16 mouse cellular contexts compared by ENCODE assay signal in the genomic region with DNA sequence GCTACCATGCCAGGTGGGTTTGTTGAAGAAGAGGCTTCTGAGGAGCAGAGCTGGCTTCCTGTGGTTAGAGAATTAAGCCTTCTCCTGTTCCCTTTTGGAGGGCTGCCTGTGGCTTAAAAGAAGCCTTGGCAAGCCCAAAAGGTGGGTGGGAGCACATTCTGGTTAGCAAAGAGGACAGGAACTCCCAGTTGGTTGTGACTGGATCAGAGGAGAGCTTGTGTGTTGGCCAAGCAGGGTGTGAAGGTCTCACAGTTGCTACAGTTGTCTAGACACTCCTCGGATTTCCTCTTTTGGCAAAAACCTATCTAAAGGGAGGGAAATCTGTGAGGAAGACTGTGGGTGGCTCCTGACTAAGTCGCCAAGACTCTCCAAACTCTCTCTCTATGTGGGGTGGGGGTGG. TPM values are rescaled to one million over a fixed set of nuclear protein-coding genes. Genes with fewer than 3 reads are reported as not detected.
DNase-seq lines count a peak whose midpoint lies in the region; ATAC-seq lines count a peak whose summit lies in the region.
"Had no signal": no experiment of that assay in that cellular context is flagged by ENCODE, and none has a peak within 500 bp of the region (broad histone marks: within the 10 kb centered on the region; RNA-seq: fewer than 3 reads in every experiment).

No protein-coding gene starts in this region.

- ATAC-seq in megakaryocyte progenitor cell, adult 5-6 weeks (replicated peaks; ENCODE audit: poor library complexity), result peak; percentile 26
- ATAC-seq: CD4-positive, CD25-positive, alpha-beta regulatory T cell, adult 4 months; forebrain, embryonic 14.5 days had no signal

- DNase-seq in lung, postnatal 10 days, result peak; percentile 10
- no peak for DNase-seq in lung, postnatal 14 days
- DNase-seq in fibroblast of lung, adult 2 months (ENCODE audit: low read depth), result peak; percentile 29
- DNase-seq in frontal cortex, postnatal 36 days (ENCODE audit: low spot score in 2 of 2), result peak; percentile 64 to 71
- no peak for DNase-seq in ovary, postnatal 14 days (ENCODE audit: low spot score)
- no peak for DNase-seq in adrenal gland, adult 8-10 months
- no peak for DNase-seq in c-Kit-positive CD71-positive TER-119-positive erythroid progenitor cells, embryonic 14.5 days (ENCODE audit: low spot score)
- DNase-seq: cerebellum, adult 18-20 months; kidney, adult 2 months; kidney, postnatal 25 days; thymus, postnatal 4 days had no signal

RNA-seq across cellular contexts. Expression of a gene that starts 24.2 kb away (rescaled TPM):
- 0.25 TPM in 1 of 2 replicates, not detected in the other for total RNA-seq in megakaryocyte progenitor cell, adult 5-6 weeks (2015)
- 0.51 TPM in 1 of 2 replicates, not detected in the other for total RNA-seq in megakaryocyte progenitor cell, adult 5-6 weeks (2017)
- under 1 TPM in 2 of 4 experiments, not detected in 2; 0.40 to 0.46 TPM for total RNA-seq in adrenal gland, adult 8-10 months (2022)
- total RNA-seq: G1E had no signal

RNA-seq across cellular contexts. Expression of a gene that starts 27.8 kb away (rescaled TPM):
- total RNA-seq in megakaryocyte progenitor cell, adult 5-6 weeks (2015), result 0.76 and 4.8 TPM in 2 replicates
- 0.21 and 1.3 TPM in 2 replicates for total RNA-seq in megakaryocyte progenitor cell, adult 5-6 weeks (2017)
- total RNA-seq in adrenal gland, adult 8-10 months (2022), result 1 to 10 TPM in 2 of 4 experiments, not detected in 2; 4.1 to 5.3 TPM

RNA-seq across cellular contexts. Expression of a gene that starts 49.0 kb away (rescaled TPM):
- total RNA-seq in megakaryocyte progenitor cell, adult 5-6 weeks (2015), result 0.32 and 0.76 TPM in 2 replicates
- 0.67 and 0.68 TPM in 2 replicates for total RNA-seq in megakaryocyte progenitor cell, adult 5-6 weeks (2017)
- 1 to 10 TPM; 1.6 to 9.6 (median 5.1) TPM for total RNA-seq in adrenal gland, adult 8-10 months (2022)
- total RNA-seq: layer of hippocampus, postnatal 10 days had no signal

RNA-seq across cellular contexts. Expression of a gene that starts 58.8 kb away (rescaled TPM):
- 6.9 and 7.1 TPM in 2 replicates for total RNA-seq in megakaryocyte progenitor cell, adult 5-6 weeks (2015)
- 9.5 and 11.8 TPM in 2 replicates for total RNA-seq in megakaryocyte progenitor cell, adult 5-6 weeks (2017)
- total RNA-seq in adrenal gland, adult 8-10 months (2022), result 10 to 100 TPM; 23.2 to 30.2 (median 24.4) TPM

RNA-seq across cellular contexts. Expression of a gene that starts 59.4 kb away (rescaled TPM):
- total RNA-seq in megakaryocyte progenitor cell, adult 5-6 weeks (2015), result 4.3 TPM in 2 replicates
- 4.7 and 7.2 TPM in 2 replicates for total RNA-seq in megakaryocyte progenitor cell, adult 5-6 weeks (2017)
- 10 to 100 TPM in 2 of 4 experiments, 1 to 10 TPM in 2; 8.8 to 11.7 (median 9.9) TPM for total RNA-seq in adrenal gland, adult 8-10 months (2022)

Comparison
In these comparisons a context has a peak if more than half of its experiments do, and no peak if none do; other contexts are left out.
1. DNase-seq: peak in lung, postnatal 10 days (single experiment), fibroblast of lung, adult 2 months (single experiment) and frontal cortex, postnatal 36 days (2 of 2); none in lung, postnatal 14 days (single experiment), ovary, postnatal 14 days (single experiment), adrenal gland, adult 8-10 months (single experiment) and c-Kit-positive CD71-positive TER-119-positive erythroid progenitor cells, embryonic 14.5 days (single experiment).